Mouse (Mus musculus) layer of hippocampus, adult 18-20 months (tissue): ENCODE results near the gene Myo6. TPM values are rescaled to one million over a fixed set of nuclear protein-coding genes. Genes with fewer than 3 reads are reported as not detected.
"Not testable (repeated sequence)": the region's sequence is repeated elsewhere in the genome, so short reads cannot be mapped to it uniquely, and the experiment has no call there.

Source experiments
- DNase-seq, 2 experiments: peaks; one replicate each; pipeline ENCODE4 v3.0.0; 2022; ENCODE audit warnings: low spot score in 2 of 2
- total RNA-seq, 2 experiments: library from RNA; stranded (reverse); gene quantifications; 2 replicates each; pipeline ENCODE4 v1.2.3; 2021

The Myo6 gene
- total RNA-seq, 2 experiments from 2014 or later = 72.6 to 77.8 TPM

GRCm38 (mm10) chr9:80286845-80287244, 122.0 kb downstream of the Myo6 start:
- no peak for DNase-seq

GRCm38 (mm10) chr9:80293056-80293584, 128.3 kb downstream of the Myo6 start:
- DNase-seq = peak in 1 of 2 experiments; percentile 41

- no peak for DNase-seq
These were observed 131.3 kb downstream of the Myo6 start for GRCm38 (mm10) chr9:80296086-80296485.

- DNase-seq = no peak
These were observed 134.2 kb downstream of the Myo6 start for GRCm38 (mm10) chr9:80299031-80299430.

GRCm38 (mm10) chr9:80303518-80303917, 138.7 kb downstream of the Myo6 start:
- DNase-seq = peak in 1 of 2 experiments; percentile 25

- DNase-seq = no peak
These were observed 141.6 kb downstream of the Myo6 start for GRCm38 (mm10) chr9:80306390-80306789.

GRCm38 (mm10) chr9:80306853-80307252, 142.0 kb downstream of the Myo6 start:
- peak; percentile 10 to 52 for DNase-seq

GRCm38 (mm10) chr9:80307629-80308028, 142.8 kb downstream of the Myo6 start:
- DNase-seq = no peak

- DNase-seq = no peak
These were observed 148.8 kb downstream of the Myo6 start for GRCm38 (mm10) chr9:80313610-80314009.

- DNase-seq = no peak
These were observed 151.1 kb downstream of the Myo6 start for GRCm38 (mm10) chr9:80315922-80316321.

- no peak for DNase-seq
These were observed 153.2 kb downstream of the Myo6 start for GRCm38 (mm10) chr9:80318027-80318426.

GRCm38 (mm10) chr9:80321051-80321887, 156.4 kb downstream of the Myo6 start:
- not testable (repeated sequence) for DNase-seq

- DNase-seq = peak; percentile 16 to 64
These were observed 167.3 kb downstream of the Myo6 start for GRCm38 (mm10) chr9:80332153-80332552.

- DNase-seq = no peak
These were observed 168.6 kb downstream of the Myo6 start for GRCm38 (mm10) chr9:80333466-80333865.

- no peak for DNase-seq
These were observed 169.3 kb downstream of the Myo6 start for GRCm38 (mm10) chr9:80333998-80334605.

- DNase-seq = no peak
These were observed 171.0 kb downstream of the Myo6 start for GRCm38 (mm10) chr9:80335660-80336357.

- no peak for DNase-seq
These were observed 173.2 kb downstream of the Myo6 start for GRCm38 (mm10) chr9:80338026-80338425.

GRCm38 (mm10) chr9:80340927-80341326, 176.1 kb downstream of the Myo6 start:
- peak in 1 of 2 experiments; percentile 26 for DNase-seq

GRCm38 (mm10) chr9:80341756-80342155, 176.9 kb downstream of the Myo6 start:
- DNase-seq = no peak

- DNase-seq = no peak
These were observed 177.7 kb downstream of the Myo6 start for GRCm38 (mm10) chr9:80342520-80342919.

GRCm38 (mm10) chr9:80344451-80345000, 179.7 kb downstream of the Myo6 start:
- DNase-seq = no peak
